Mouse (Mus musculus) lung, postnatal 0 days (tissue): ENCODE results near the gene Vav3. TPM values are rescaled to one million over a fixed set of nuclear protein-coding genes. Genes with fewer than 3 reads are reported as not detected.
A peak's percentile ranks its signal among the peaks of the same experiment; 100 is the strongest.

Experiments
- ATAC-seq: fragments of 200-750 bp; cut with Nextera tagmentation; 2 replicates; pipeline ENCODE4 v1.8.0; 2017; ENCODE audit warnings: moderate library complexity
- DNase-seq: peaks from one replicate; pipeline ENCODE4 v3.0.0-alpha.2; 2016; ENCODE audit warnings: low spot score
- H3K27ac ChIP-seq: fragments of 300-500 bp; sonication (generic); 2 replicates; pipeline ENCODE4 v1.5.1; 2014; ENCODE audit warnings: antibody characterized with exemption, mild to moderate bottlenecking, low read length, mixed read lengths
- H3K27me3 ChIP-seq: fragments of 300-500 bp; sonication (generic); replicated peaks from 2 replicates; pipeline ENCODE4 v1.6.1; 2014; ENCODE audit warnings: low read length, mixed read lengths; ENCODE audit not compliant: insufficient read depth
- H3K36me3 ChIP-seq: fragments of 300-500 bp; sonication (generic); 2 replicates; pipeline ENCODE4 v1.6.1; 2014; ENCODE audit warnings: low read length, mixed read lengths; ENCODE audit not compliant: insufficient read depth
- H3K4me1 ChIP-seq: fragments of 300-500 bp; sonication (generic); 2 replicates; pipeline ENCODE4 v1.6.1; 2014; ENCODE audit warnings: antibody characterized with exemption, low read depth, low read length, mixed read lengths; ENCODE audit not compliant: insufficient read depth
- H3K4me2 ChIP-seq: fragments of 300-500 bp; sonication (generic); replicated peaks from 2 replicates; pipeline ENCODE4 v1.6.1; 2014; ENCODE audit warnings: low read depth, mild to moderate bottlenecking, low read length, moderate library complexity, mixed read lengths
- H3K4me3 ChIP-seq: fragments of 300-500 bp; sonication (generic); 2 replicates; pipeline ENCODE4 v1.5.1; 2014; ENCODE audit warnings: low read depth, low read length
- H3K9ac ChIP-seq: fragments of 300-500 bp; sonication (generic); replicated peaks from 2 replicates; pipeline ENCODE4 v1.6.1; 2014; ENCODE audit warnings: low read depth, mild to moderate bottlenecking
- H3K9me3 ChIP-seq: fragments of 300-500 bp; sonication (generic); 2 replicates; pipeline ENCODE4 v1.6.1; 2016; ENCODE audit warnings: low read length, mixed read lengths
- CTCF ChIP-seq: IDR thresholded peaks from 2 replicates; pipeline ENCODE4 v1.5.1; 2016; ENCODE audit warnings: antibody characterized with exemption, mild to moderate bottlenecking
- EP300 ChIP-seq: IDR thresholded peaks from 2 replicates; pipeline ENCODE4 v1.6.1; 2016; ENCODE audit warnings: antibody characterized with exemption, mild to moderate bottlenecking, control low read depth
- WGBS: fragments of 180-500 bp; shearing (Covaris S2); extraction: QIAGEN DNeasy Blood & Tissue Kit; methylation state at CpG from one replicate; pipeline ENCODE4 v1.1.7; 2014; 5-methylcytosine and 5-hydroxymethylcytosine counted together
- polyA plus RNA-seq: library from polyadenylated mRNA; unstranded; fragments of >200 nt; fragmentation: Nextera tagmentation; extraction: Ambion mirVana; gene quantifications from 2 replicates; pipeline ENCODE4 v1.2.1, GENCODE M21; 2015

Vav3 gene
- polyA plus RNA-seq, 1 experiment from 2014 or later: 11.9 TPM

- Histone ChIP-seq H3K4me1 (no peaks in the 10 kb centered on the region), H3K9ac (no peak overlapping the region), H3K27ac (no peak overlapping the region), H3K4me2 (no peak overlapping the region), H3K4me3 (no peak overlapping the region), H3K9me3 (no peaks in the 10 kb centered on the region), H3K27me3 (no peaks in the 10 kb centered on the region), H3K36me3 (no peaks in the 10 kb centered on the region)
- peak; percentile 19 for TF ChIP-seq CTCF
- TF ChIP-seq EP300: no peak
- DNase-seq (no peak), ATAC-seq (no peak)
- 45% methylated on average over 7 of the region's 7 CpGs for WGBS
Measured at GRCm38 (mm10) chr3:109544476-109545221, 204.2 kb downstream of the Vav3 start.

GRCm38 (mm10) chr3:109557329-109557728 is 216.9 kb downstream of the Vav3 start:
- TF ChIP-seq CTCF (no peak), EP300 (no peak)
- H3K9me3 ChIP-seq: no peaks in the 10 kb centered on the region
- no peaks in the 10 kb centered on the region for H3K27me3 ChIP-seq
- 41% methylated on average over 2 of the region's 2 CpGs for WGBS
- H3K9ac ChIP-seq: no peak overlapping the region
- H3K36me3 ChIP-seq: no peaks in the 10 kb centered on the region
- no peak overlapping the region for H3K4me2 ChIP-seq
- ATAC-seq (no peak), DNase-seq (no peak)
- no peak overlapping the region for H3K27ac ChIP-seq
- no peaks in the 10 kb centered on the region for H3K4me1 ChIP-seq
- no peak overlapping the region for H3K4me3 ChIP-seq

- TF ChIP-seq EP300 (no peak), CTCF (no peak)
- H3K9me3 ChIP-seq: no peaks in the 10 kb centered on the region
- no peak overlapping the region for H3K4me3 ChIP-seq
- H3K27me3 ChIP-seq: no peaks in the 10 kb centered on the region
- H3K9ac ChIP-seq: no peak overlapping the region
- no peaks in the 10 kb centered on the region for H3K4me1 ChIP-seq
- H3K27ac ChIP-seq: no peak overlapping the region
- DNase-seq (no peak), ATAC-seq (no peak)
- 94% methylated on average over 4 of the region's 4 CpGs for WGBS
- no peaks in the 10 kb centered on the region for H3K36me3 ChIP-seq
- no peak overlapping the region for H3K4me2 ChIP-seq
Measured at GRCm38 (mm10) chr3:109561295-109561694, 220.8 kb downstream of the Vav3 start.

- no peaks in the 10 kb centered on the region for H3K9me3 ChIP-seq
- no peak for ATAC-seq
- no peak overlapping the region for H3K4me3 ChIP-seq
- no peak overlapping the region for H3K9ac ChIP-seq
- H3K4me2 ChIP-seq: no peak overlapping the region
- 42% methylated on average over 7 of the region's 7 CpGs for WGBS
- H3K4me1 ChIP-seq: no peaks in the 10 kb centered on the region
- DNase-seq: no peak
- H3K27ac ChIP-seq: no peak overlapping the region
- no peaks in the 10 kb centered on the region for H3K27me3 ChIP-seq
- no peaks in the 10 kb centered on the region for H3K36me3 ChIP-seq
- TF ChIP-seq CTCF: no peak
- TF ChIP-seq EP300: no peak
Measured at GRCm38 (mm10) chr3:109561776-109562175, 221.3 kb downstream of the Vav3 start.

- TF ChIP-seq CTCF (no peak), EP300 (no peak)
- Histone ChIP-seq H3K4me1 (no peaks in the 10 kb centered on the region), H3K27ac (no peak overlapping the region), H3K4me2 (no peak overlapping the region), H3K4me3 (no peak overlapping the region), H3K9me3 (no peaks in the 10 kb centered on the region), H3K36me3 (no peaks in the 10 kb centered on the region), H3K9ac (no peak overlapping the region), H3K27me3 (no peaks in the 10 kb centered on the region)
- DNase-seq (no peak), ATAC-seq (no peak)
- WGBS: 72% methylated on average over 4 of the region's 4 CpGs
Measured at GRCm38 (mm10) chr3:109562268-109562667, 221.8 kb downstream of the Vav3 start.

GRCm38 (mm10) chr3:109564443-109564842 is 224.0 kb downstream of the Vav3 start:
- Histone ChIP-seq H3K4me2 (no peak overlapping the region), H3K36me3 (no peaks in the 10 kb centered on the region), H3K27ac (no peak overlapping the region), H3K4me3 (no peak overlapping the region), H3K4me1 (0 out of 2 replicates have a peak, but pooled peaks cover 5% of the 10 kb centered on the region), H3K27me3 (no peaks in the 10 kb centered on the region), H3K9me3 (no peaks in the 10 kb centered on the region), H3K9ac (no peak overlapping the region)
- 62% methylated on average over 2 of the region's 2 CpGs for WGBS
- DNase-seq (no peak), ATAC-seq (no peak)
- TF ChIP-seq CTCF: no peak
- TF ChIP-seq EP300: no peak
